In the genomic region with DNA sequence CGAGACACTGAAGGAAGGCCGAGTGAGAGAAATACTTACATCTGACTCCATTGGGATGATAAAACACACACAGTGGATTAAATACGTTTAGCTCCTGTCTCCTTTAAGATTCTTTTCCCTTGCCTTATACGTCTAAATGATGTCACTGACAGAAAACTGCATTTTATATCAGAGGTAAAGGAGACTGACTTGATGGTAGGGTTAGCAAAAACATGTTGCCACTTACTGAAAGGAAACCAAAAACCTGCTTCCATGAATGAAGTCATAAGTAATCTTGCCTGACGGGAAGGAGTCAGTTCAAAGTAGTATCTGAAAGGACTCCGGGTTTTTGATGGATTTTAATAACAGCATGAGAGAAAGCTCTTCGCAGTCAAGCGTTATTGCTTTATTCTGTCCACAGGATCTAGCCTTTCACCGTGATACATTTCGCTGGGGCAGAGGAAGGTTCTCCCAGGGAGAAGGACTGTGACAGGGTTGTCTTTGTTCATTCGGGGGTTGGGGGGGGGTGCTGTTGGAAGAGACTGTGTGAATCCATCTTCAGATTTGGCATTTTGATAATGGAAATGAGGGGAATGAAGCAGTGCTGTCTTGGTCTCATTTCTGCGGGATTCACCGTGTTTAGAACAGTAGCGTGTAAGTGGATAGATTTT, we compare ENCODE assay signal across 18 mouse cellular contexts.
DNase-seq lines count a peak whose midpoint lies in the region; ATAC-seq lines count a peak whose summit lies in the region.
"Had no signal": no experiment of that assay in that cellular context is flagged by ENCODE, and none has a peak within 500 bp of the region (broad histone marks: within the 10 kb centered on the region; RNA-seq: fewer than 3 reads in every experiment).

No protein-coding gene starts in this region.

- no peak overlapping the region for H3K9ac ChIP-seq in kidney, embryonic 16.5 days (replicated peaks; ENCODE audit: low read length)
- H3K9ac ChIP-seq in kidney, embryonic 14.5 days (ENCODE audit: low read depth, low read length): no peak overlapping the region
- H3K9ac ChIP-seq in hindbrain, embryonic 13.5 days: no peak overlapping the region
- no peak overlapping the region for H3K9ac ChIP-seq in midbrain, embryonic 11.5 days (ENCODE audit: low read length)
- no peak overlapping the region for H3K9ac ChIP-seq in neural tube, embryonic 15.5 days (replicated peaks)
- no peak overlapping the region for H3K9ac ChIP-seq in forebrain, embryonic 13.5 days
- H3K9ac ChIP-seq: embryonic facial prominence, embryonic 12.5 days; forebrain, embryonic 12.5 days; limb, embryonic 13.5 days had no signal

- WGBS in kidney, embryonic 16.5 days: 63% methylated on average over 14 of the region's 14 CpGs
- 63% methylated on average over 14 of the region's 14 CpGs for WGBS in kidney, embryonic 14.5 days
- WGBS in hindbrain, embryonic 13.5 days: 49% methylated on average over 14 of the region's 14 CpGs
- 58% methylated on average over 14 of the region's 14 CpGs for WGBS in midbrain, embryonic 11.5 days
- WGBS in neural tube, embryonic 15.5 days: 54% methylated on average over 14 of the region's 14 CpGs
- WGBS in forebrain, embryonic 13.5 days: 74% methylated on average over 14 of the region's 14 CpGs

- no peak overlapping the region for H3K4me3 ChIP-seq in kidney, embryonic 16.5 days (ENCODE audit: low read length)
- no peak overlapping the region for H3K4me3 ChIP-seq in kidney, embryonic 14.5 days (ENCODE audit: low read length)
- H3K4me3 ChIP-seq in hindbrain, embryonic 13.5 days: no peak overlapping the region
- no peak overlapping the region for H3K4me3 ChIP-seq in midbrain, embryonic 11.5 days (ENCODE audit: low read depth, low read length)
- no peak overlapping the region for H3K4me3 ChIP-seq in neural tube, embryonic 15.5 days (replicated peaks)
- no peak overlapping the region for H3K4me3 ChIP-seq in forebrain, embryonic 13.5 days
- H3K4me3 ChIP-seq: embryonic facial prominence, embryonic 12.5 days; forebrain, embryonic 12.5 days; limb, embryonic 13.5 days; myocyte had no signal

- no peak overlapping the region for H3K27ac ChIP-seq in kidney, embryonic 16.5 days (ENCODE audit: low read length)
- H3K27ac ChIP-seq in kidney, embryonic 14.5 days (ENCODE audit: low read depth, low read length): no peak overlapping the region
- peak overlapping the region; percentile 8; the same call in 1 of the 2 replicates for H3K27ac ChIP-seq in hindbrain, embryonic 13.5 days
- H3K27ac ChIP-seq in midbrain, embryonic 11.5 days (ENCODE audit: low read depth, low read length): no peak overlapping the region
- 0 out of 2 replicates have a peak overlapping the region, but pooled peaks have one; percentile 18 for H3K27ac ChIP-seq in neural tube, embryonic 15.5 days (replicated peaks)
- no peak overlapping the region for H3K27ac ChIP-seq in forebrain, embryonic 13.5 days
- H3K27ac ChIP-seq: embryonic facial prominence, embryonic 12.5 days; forebrain, embryonic 12.5 days; limb, embryonic 13.5 days had no signal

- peak; percentile 85 for DNase-seq in midbrain, embryonic 11.5 days (ENCODE audit: low spot score, missing footprints)
- no peak for DNase-seq in adrenal gland, adult 2 months
- no peak for DNase-seq in cerebellum, postnatal 4 days (ENCODE audit: low spot score in 2 of 2)
- DNase-seq: cerebellum, adult 11-12 months; gastrocnemius, postnatal 10 days; kidney, adult 2 months; lung, postnatal 14 days; right cerebral cortex, postnatal 25 days had no signal

- H3K9me3 ChIP-seq in kidney, embryonic 16.5 days (ENCODE audit: low read length): no peaks in the 10 kb centered on the region
- no peaks in the 10 kb centered on the region for H3K9me3 ChIP-seq in kidney, embryonic 14.5 days (ENCODE audit: control insufficient read depth, low read length)
- no peaks in the 10 kb centered on the region for H3K9me3 ChIP-seq in hindbrain, embryonic 13.5 days
- no peaks in the 10 kb centered on the region for H3K9me3 ChIP-seq in midbrain, embryonic 11.5 days (ENCODE audit: control insufficient read depth, low read length)
- no peaks in the 10 kb centered on the region for H3K9me3 ChIP-seq in neural tube, embryonic 15.5 days (replicated peaks)
- H3K9me3 ChIP-seq in forebrain, embryonic 13.5 days (replicated peaks): no peaks in the 10 kb centered on the region
- H3K9me3 ChIP-seq: embryonic facial prominence, embryonic 12.5 days; forebrain, embryonic 12.5 days; limb, embryonic 13.5 days had no signal

- ATAC-seq in kidney, embryonic 16.5 days (ENCODE audit: low FRiP score, low TSS enrichment): no peak
- no peak for ATAC-seq in kidney, embryonic 14.5 days (ENCODE audit: low FRiP score, low TSS enrichment)
- 0 out of 2 replicates have a peak, but pooled peaks have one; percentile 32 for ATAC-seq in hindbrain, embryonic 13.5 days (ENCODE audit: low FRiP score)
- peak; percentile 66 for ATAC-seq in midbrain, embryonic 11.5 days (ENCODE audit: low FRiP score)
- no peak; the same call in 1 of the 2 replicates for ATAC-seq in neural tube, embryonic 15.5 days (ENCODE audit: low FRiP score)
- no peak for ATAC-seq in forebrain, embryonic 13.5 days
- ATAC-seq: CD4-positive, CD25-positive, alpha-beta regulatory T cell, adult 4 months had no signal

- no peaks in the 10 kb centered on the region for H3K36me3 ChIP-seq in kidney, embryonic 16.5 days (ENCODE audit: insufficient read depth, low read length)
- no peaks in the 10 kb centered on the region for H3K36me3 ChIP-seq in kidney, embryonic 14.5 days (ENCODE audit: control insufficient read depth, insufficient read depth, low read length)
- H3K36me3 ChIP-seq in hindbrain, embryonic 13.5 days: no peaks in the 10 kb centered on the region
- no peaks in the 10 kb centered on the region for H3K36me3 ChIP-seq in midbrain, embryonic 11.5 days (ENCODE audit: control insufficient read depth, insufficient read depth, low read length)
- H3K36me3 ChIP-seq in neural tube, embryonic 15.5 days: no peaks in the 10 kb centered on the region
- no peaks in the 10 kb centered on the region for H3K36me3 ChIP-seq in forebrain, embryonic 13.5 days (ENCODE audit: poor library complexity, severe bottlenecking)
- H3K36me3 ChIP-seq: embryonic facial prominence, embryonic 12.5 days; forebrain, embryonic 12.5 days; limb, embryonic 13.5 days had no signal

- H3K4me2 ChIP-seq in kidney, embryonic 16.5 days (replicated peaks; ENCODE audit: low read depth, low read length): peak overlapping the region; percentile 26; the same call in 1 of the 2 replicates
- H3K4me2 ChIP-seq in kidney, embryonic 14.5 days (replicated peaks; ENCODE audit: low read depth, low read length): no peak overlapping the region
- peak overlapping the region; percentile 21 for H3K4me2 ChIP-seq in hindbrain, embryonic 13.5 days
- no peak overlapping the region for H3K4me2 ChIP-seq in midbrain, embryonic 11.5 days
- peak overlapping the region; percentile 31 for H3K4me2 ChIP-seq in neural tube, embryonic 15.5 days
- H3K4me2 ChIP-seq in forebrain, embryonic 13.5 days: no peak overlapping the region
- H3K4me2 ChIP-seq: embryonic facial prominence, embryonic 12.5 days; forebrain, embryonic 12.5 days; limb, embryonic 13.5 days had no signal

- H3K4me1 ChIP-seq in kidney, embryonic 16.5 days (ENCODE audit: insufficient read depth, low read length): no peaks in the 10 kb centered on the region
- H3K4me1 ChIP-seq in kidney, embryonic 14.5 days (ENCODE audit: control insufficient read depth, insufficient read depth, low read length): no peaks in the 10 kb centered on the region
- peaks cover 12% of the 10 kb centered on the region for H3K4me1 ChIP-seq in hindbrain, embryonic 13.5 days (replicated peaks)
- no peaks in the 10 kb centered on the region for H3K4me1 ChIP-seq in midbrain, embryonic 11.5 days (ENCODE audit: control insufficient read depth, insufficient read depth, low read length)
- no peaks in the 10 kb centered on the region for H3K4me1 ChIP-seq in neural tube, embryonic 15.5 days
- no peaks in the 10 kb centered on the region for H3K4me1 ChIP-seq in forebrain, embryonic 13.5 days
- H3K4me1 ChIP-seq: embryonic facial prominence, embryonic 12.5 days; forebrain, embryonic 12.5 days; limb, embryonic 13.5 days had no signal

- no peaks in the 10 kb centered on the region for H3K27me3 ChIP-seq in kidney, embryonic 16.5 days (ENCODE audit: insufficient read depth, low read length)
- H3K27me3 ChIP-seq in kidney, embryonic 14.5 days (ENCODE audit: control insufficient read depth, insufficient read depth, low read length): no peaks in the 10 kb centered on the region
- H3K27me3 ChIP-seq in hindbrain, embryonic 13.5 days: no peaks in the 10 kb centered on the region
- H3K27me3 ChIP-seq in midbrain, embryonic 11.5 days (ENCODE audit: control insufficient read depth, insufficient read depth, low read length): no peaks in the 10 kb centered on the region
- no peaks in the 10 kb centered on the region for H3K27me3 ChIP-seq in neural tube, embryonic 15.5 days (replicated peaks)
- H3K27me3 ChIP-seq in forebrain, embryonic 13.5 days: no peaks in the 10 kb centered on the region
- H3K27me3 ChIP-seq: embryonic facial prominence, embryonic 12.5 days; forebrain, embryonic 12.5 days; limb, embryonic 13.5 days had no signal

Comparison
In these comparisons a context has a peak if more than half of its experiments do, and no peak if none do; other contexts are left out.
1. H3K4me2 ChIP-seq: peak in kidney, embryonic 16.5 days (single experiment), hindbrain, embryonic 13.5 days (single experiment) and neural tube, embryonic 15.5 days (single experiment); none in kidney, embryonic 14.5 days (single experiment), midbrain, embryonic 11.5 days (single experiment) and forebrain, embryonic 13.5 days (single experiment).
2. ATAC-seq: peak in hindbrain, embryonic 13.5 days (single experiment) and midbrain, embryonic 11.5 days (single experiment); none in kidney, embryonic 16.5 days (single experiment), kidney, embryonic 14.5 days (single experiment), neural tube, embryonic 15.5 days (single experiment) and forebrain, embryonic 13.5 days (single experiment).
3. H3K27ac ChIP-seq: peak in hindbrain, embryonic 13.5 days (single experiment) and neural tube, embryonic 15.5 days (single experiment); none in kidney, embryonic 16.5 days (single experiment), kidney, embryonic 14.5 days (single experiment), midbrain, embryonic 11.5 days (single experiment) and forebrain, embryonic 13.5 days (single experiment).